Mouse (Mus musculus) megakaryocyte, embryonic 14.5 days (primary cell): ENCODE measurements around the gene Cyp2d9. TPM values are rescaled to one million over a fixed set of nuclear protein-coding genes. Genes with fewer than 3 reads are reported as not detected.
"Not testable (repeated sequence)": the region's sequence is repeated elsewhere in the genome, so short reads cannot be mapped to it uniquely, and the experiment has no call there.

Experiments used
- H3K27me3 ChIP-seq: replicated peaks from 2 replicates; pipeline ENCODE3; 2012; ENCODE audit warnings: inconsistent platforms
- H3K36me3 ChIP-seq: replicated peaks from 2 replicates; pipeline ENCODE3; 2012; ENCODE audit warnings: low read length, inconsistent platforms, mixed read lengths
- H3K4me1 ChIP-seq: 2 replicates; pipeline ENCODE4 v1.6.1; 2012; ENCODE audit warnings: inconsistent platforms
- H3K4me3 ChIP-seq: replicated peaks from 2 replicates; pipeline ENCODE3; 2012; ENCODE audit warnings: moderate library complexity, mild to moderate bottlenecking, inconsistent platforms
- H3K9me3 ChIP-seq: 2 replicates; pipeline ENCODE4 v1.6.1; 2012; ENCODE audit warnings: inconsistent platforms
- FLI1 ChIP-seq: IDR thresholded peaks from 2 replicates; pipeline ENCODE4 v1.6.1; 2012; ENCODE audit warnings: low read length, inconsistent platforms, mixed read lengths
- GATA1 ChIP-seq: IDR thresholded peaks from 3 replicates; pipeline ENCODE4 v1.6.1; 2012; ENCODE audit warnings: mixed read lengths, low read length, inconsistent platforms, borderline replicate concordance
- polyA plus RNA-seq: library from polyadenylated mRNA; stranded (reverse); fragments of >175 nt; gene quantifications from 2 replicates; pipeline ENCODE4 v1.2.3, GENCODE M21; 2012; ENCODE audit warnings: low replicate concordance; ENCODE audit not compliant: insufficient read depth

Gene Cyp2d9
- polyA plus RNA-seq, 1 experiment = not detected

DNA sequence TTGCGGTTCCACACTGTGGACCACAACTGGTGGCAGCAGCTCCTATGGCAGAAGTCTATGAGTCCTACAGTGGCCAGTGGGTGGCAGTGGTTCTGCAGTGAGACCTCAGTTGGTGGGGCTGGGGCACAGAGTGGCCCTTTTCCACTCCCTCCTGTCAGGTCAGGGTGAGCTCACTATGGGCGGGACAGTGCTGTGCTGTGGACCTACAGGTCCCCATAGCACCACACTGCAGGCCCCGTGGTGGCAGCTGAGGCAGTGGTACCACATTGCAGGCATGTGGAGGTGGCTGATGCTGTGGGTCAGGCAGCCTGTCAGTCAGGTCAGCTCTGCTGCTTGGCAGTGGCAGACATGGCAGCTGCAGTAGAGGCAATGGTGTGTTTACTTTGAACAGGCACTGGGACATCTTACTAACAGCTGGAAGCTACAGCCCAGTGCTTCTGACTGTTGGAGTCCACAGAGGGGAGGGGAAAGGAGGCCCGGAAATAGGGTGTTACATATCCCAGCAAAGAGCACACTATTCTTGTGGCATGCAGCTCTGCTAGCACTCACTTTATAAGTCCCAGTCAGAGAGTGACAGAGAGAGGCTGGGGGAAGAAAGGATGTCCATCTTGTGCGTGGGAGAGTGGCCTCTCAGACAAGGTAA, 4.9 kb downstream of the Cyp2d9 start:
- no peaks in the 10 kb centered on the region for H3K36me3 ChIP-seq
- H3K4me1 ChIP-seq = no peaks in the 10 kb centered on the region; the same call in 1 of the 2 replicates
- peaks cover 5% of the 10 kb centered on the region for H3K27me3 ChIP-seq
- H3K9me3 ChIP-seq = peaks cover 13% of the 10 kb centered on the region
- TF ChIP-seq FLI1 = no peak
- no peak for TF ChIP-seq GATA1
- H3K4me3 ChIP-seq = peak overlapping the region; percentile 69

GRCm38 (mm10) chr15:82443658-82444057, 10.4 kb downstream of the Cyp2d9 start:
- Histone ChIP-seq H3K36me3 (no peaks in the 10 kb centered on the region), H3K4me3 (no peak overlapping the region), H3K27me3 (peaks cover 2% of the 10 kb centered on the region), H3K9me3 (no peaks in the 10 kb centered on the region), H3K4me1 (no peaks in the 10 kb centered on the region)
- TF ChIP-seq FLI1 (no peak), GATA1 (no peak)

- H3K9me3 ChIP-seq = no peaks in the 10 kb centered on the region
- H3K4me1 ChIP-seq = no peaks in the 10 kb centered on the region
- no peaks in the 10 kb centered on the region for H3K36me3 ChIP-seq
- no peak overlapping the region for H3K4me3 ChIP-seq
- peaks cover 2% of the 10 kb centered on the region for H3K27me3 ChIP-seq
- TF ChIP-seq GATA1 = no peak
- TF ChIP-seq FLI1 = no peak
Observed at GRCm38 (mm10) chr15:82445196-82445595, 12.0 kb downstream of the Cyp2d9 start.

- not testable (repeated sequence) for H3K27me3 ChIP-seq, H3K4me3 ChIP-seq, H3K9me3 ChIP-seq, H3K4me1 ChIP-seq, H3K36me3 ChIP-seq
Observed at GRCm38 (mm10) chr15:82450045-82450444, 16.8 kb downstream of the Cyp2d9 start.

DNA sequence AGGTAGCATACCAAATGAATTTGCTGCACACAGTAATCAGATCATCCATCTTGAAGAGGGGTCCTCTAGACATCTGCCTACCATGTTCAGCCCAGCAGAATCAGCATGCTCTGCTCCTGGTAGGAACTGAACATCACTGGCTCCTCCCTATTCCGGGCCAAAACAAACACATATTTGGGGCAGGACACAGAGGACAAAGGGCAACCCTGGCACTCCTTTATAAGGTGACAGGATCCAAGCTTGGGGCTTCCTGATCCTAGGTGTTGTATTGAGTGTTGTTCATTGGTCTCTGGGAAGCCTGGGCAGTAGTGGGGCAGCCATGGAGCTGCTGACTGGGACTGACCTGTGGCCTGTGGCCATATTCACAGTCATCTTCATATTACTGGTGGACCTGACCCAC, 18.9 kb downstream of the Cyp2d9 start:
- H3K27me3 ChIP-seq, H3K4me1 ChIP-seq, H3K9me3 ChIP-seq, H3K4me3 ChIP-seq, H3K36me3 ChIP-seq: not testable (repeated sequence)

DNA sequence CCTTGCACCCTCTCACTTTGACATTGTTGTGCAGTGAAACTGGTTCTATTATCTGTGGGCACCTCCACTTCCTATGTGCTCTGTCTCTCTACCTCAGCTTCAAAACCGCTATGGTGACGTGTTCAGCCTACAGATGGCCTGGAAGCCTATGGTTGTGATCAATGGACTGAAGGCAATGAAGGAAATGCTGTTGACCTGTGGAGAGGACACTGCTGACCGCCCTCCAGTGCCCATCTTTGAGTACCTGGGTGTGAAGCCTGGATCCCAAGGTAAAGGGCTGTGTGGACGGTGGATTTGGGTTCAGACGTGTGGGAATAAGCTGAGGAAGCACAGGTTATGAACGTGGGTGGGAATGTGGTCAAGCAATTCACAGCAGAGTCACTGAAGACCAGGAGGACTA, 20.3 kb downstream of the Cyp2d9 start:
- H3K36me3 ChIP-seq, H3K4me3 ChIP-seq, H3K27me3 ChIP-seq, H3K4me1 ChIP-seq, H3K9me3 ChIP-seq: not testable (repeated sequence)

DNA sequence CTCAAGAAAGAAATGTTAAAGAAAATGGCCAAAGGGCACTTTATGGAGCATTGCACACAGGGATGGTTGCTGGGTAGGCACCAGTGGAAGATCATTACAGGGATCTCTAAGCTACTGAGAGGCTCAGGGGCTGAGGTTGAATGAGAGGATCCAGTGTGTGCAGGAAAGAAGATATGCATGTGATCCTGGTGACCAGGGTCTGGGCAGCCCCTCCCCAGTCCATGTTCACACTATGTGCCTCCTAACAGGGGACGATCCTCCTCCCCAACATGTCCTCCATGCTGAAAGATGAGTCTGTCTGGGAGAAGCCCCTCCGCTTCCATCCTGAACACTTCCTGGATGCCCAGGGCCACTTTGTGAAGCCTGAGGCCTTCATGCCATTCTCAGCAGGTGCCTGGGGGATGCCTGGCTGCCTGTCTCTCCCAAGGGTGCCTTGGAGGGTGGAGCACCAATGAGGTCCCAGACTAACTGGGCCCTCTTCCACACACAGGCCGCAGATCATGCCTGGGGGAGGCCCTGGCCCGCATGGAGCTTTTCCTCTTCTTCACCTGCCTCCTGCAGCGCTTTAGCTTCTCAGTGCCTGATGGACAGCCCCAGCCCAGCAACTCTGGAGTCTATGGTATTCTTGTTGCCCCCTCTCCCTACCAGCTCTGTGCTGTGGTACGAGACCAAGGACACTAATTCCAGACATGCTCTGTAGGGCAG, 23.0 kb downstream of the Cyp2d9 start:
- not testable (repeated sequence) for H3K4me1 ChIP-seq, H3K36me3 ChIP-seq, H3K4me3 ChIP-seq, H3K27me3 ChIP-seq, H3K9me3 ChIP-seq

DNA sequence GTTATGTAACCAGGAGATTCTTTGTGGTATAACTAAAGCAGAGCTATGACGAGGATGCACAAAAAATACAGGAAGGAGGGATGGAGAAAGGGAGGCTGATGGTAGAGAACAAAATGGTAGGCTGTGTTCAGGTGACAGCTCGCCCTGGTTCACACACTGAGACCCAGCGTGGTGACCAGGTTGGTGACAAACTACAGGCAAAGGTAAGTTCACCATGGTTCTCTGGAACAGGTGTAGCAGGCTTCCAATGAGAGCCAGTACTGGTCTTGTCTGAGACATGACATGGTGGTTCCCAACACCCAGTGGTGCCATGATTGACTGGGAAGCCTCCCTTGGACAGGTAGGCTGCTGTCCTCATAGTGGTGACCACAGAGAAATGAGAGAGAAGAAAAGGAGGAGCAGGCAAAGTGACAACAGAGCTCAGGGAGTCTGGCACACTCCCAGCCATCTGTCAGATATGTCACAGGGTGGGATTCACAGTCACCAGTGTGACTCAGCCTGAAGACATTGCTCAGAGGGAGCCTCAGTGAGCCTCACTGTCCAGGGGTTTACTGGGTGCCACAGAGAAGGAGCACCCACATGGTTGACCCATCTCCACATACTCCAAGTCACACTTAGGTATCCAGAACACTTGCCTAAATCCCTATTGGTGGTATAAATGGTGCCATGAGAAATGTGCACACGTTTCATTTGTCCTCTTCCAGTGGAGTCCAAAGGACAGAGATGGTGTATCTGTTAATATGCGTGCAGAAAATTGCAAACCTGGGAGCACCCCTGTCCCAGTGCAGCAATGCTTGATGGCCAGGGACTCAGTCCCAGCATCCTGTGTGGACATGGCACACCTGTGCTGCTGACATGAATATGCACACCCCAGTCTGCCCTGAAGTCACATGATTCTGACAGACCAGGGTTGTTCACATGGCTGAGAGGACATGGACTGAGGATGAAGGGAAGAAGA, 24.1 kb downstream of the Cyp2d9 start:
- Histone ChIP-seq H3K36me3 (no peaks in the 10 kb centered on the region), H3K9me3 (no peaks in the 10 kb centered on the region), H3K27me3 (peaks cover 2% of the 10 kb centered on the region), H3K4me3 (no peak overlapping the region), H3K4me1 (no peaks in the 10 kb centered on the region)
- no peak for TF ChIP-seq FLI1
- TF ChIP-seq GATA1 = no peak

DNA sequence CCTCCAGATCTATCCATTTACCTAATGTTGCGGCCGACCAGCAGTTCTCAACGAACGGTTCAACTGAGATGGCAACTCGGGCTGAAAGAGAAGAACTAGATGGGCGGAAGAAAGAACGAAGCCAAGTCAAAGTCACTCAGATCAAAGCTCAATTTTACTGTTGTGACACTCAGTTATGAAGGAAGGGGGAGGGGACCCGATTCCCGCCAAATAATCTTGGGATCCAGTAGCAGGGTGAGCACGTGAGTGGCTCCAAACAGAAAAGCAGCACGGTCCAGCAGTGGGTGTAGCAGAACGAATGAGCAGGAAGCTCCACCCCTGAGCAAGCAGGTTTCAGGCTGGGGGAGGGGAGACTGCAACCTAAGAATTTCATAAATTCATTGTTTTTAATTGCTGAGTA, 26.0 kb downstream of the Cyp2d9 start:
- H3K4me1 ChIP-seq, H3K9me3 ChIP-seq, H3K4me3 ChIP-seq, H3K36me3 ChIP-seq, H3K27me3 ChIP-seq: not testable (repeated sequence)

GRCm38 (mm10) chr15:82464701-82465100, 31.5 kb downstream of the Cyp2d9 start:
- H3K4me1 ChIP-seq = no peaks in the 10 kb centered on the region
- H3K9me3 ChIP-seq = no peaks in the 10 kb centered on the region
- no peak overlapping the region for H3K4me3 ChIP-seq
- peaks cover 4% of the 10 kb centered on the region for H3K27me3 ChIP-seq
- TF ChIP-seq FLI1 = no peak
- no peak for TF ChIP-seq GATA1
- H3K36me3 ChIP-seq = no peaks in the 10 kb centered on the region

- H3K4me1 ChIP-seq, H3K9me3 ChIP-seq, H3K36me3 ChIP-seq, H3K27me3 ChIP-seq, H3K4me3 ChIP-seq: not testable (repeated sequence)
Observed at GRCm38 (mm10) chr15:82494273-82494672, 61.0 kb downstream of the Cyp2d9 start.

Other genes with a start within 250 kb of the Cyp2d9 start
- 0.89 TPM in 1 of 2 replicates, not detected in the other for gene Shisa8, start 220.6 kb upstream of the Cyp2d9 start, polyA plus RNA-seq
- not detected in 2 replicates for gene Tnfrsf13c, start 209.1 kb upstream of the Cyp2d9 start, polyA plus RNA-seq
- gene Cenpm, start 188.7 kb upstream of the Cyp2d9 start, polyA plus RNA-seq = 9.2 and 32.0 TPM in 2 replicates
- gene 1500009C09Rik, start 181.0 kb upstream of the Cyp2d9 start, polyA plus RNA-seq = 0.06 TPM in 1 of 2 replicates, not detected in the other
- gene Sept3, start 158.5 kb upstream of the Cyp2d9 start, polyA plus RNA-seq = 0.62 TPM in 1 of 2 replicates, not detected in the other
- not detected in 2 replicates for gene Wbp2nl, start 134.5 kb upstream of the Cyp2d9 start, polyA plus RNA-seq
- 280 and 641 TPM in 2 replicates for gene Naga, start 94.5 kb upstream of the Cyp2d9 start, polyA plus RNA-seq
- gene Pheta2, start 94.5 kb upstream of the Cyp2d9 start, polyA plus RNA-seq = 1.2 and 5.5 TPM in 2 replicates
- gene Smdt1, start 94.5 kb upstream of the Cyp2d9 start, polyA plus RNA-seq = 118 and 198 TPM in 2 replicates
- gene Ndufa6, start 79.1 kb upstream of the Cyp2d9 start, polyA plus RNA-seq = 274 and 631 TPM in 2 replicates
- gene Cyp2d22, start 53.2 kb upstream of the Cyp2d9 start, polyA plus RNA-seq = 0.13 TPM in 1 of 2 replicates, not detected in the other
- not detected in 2 replicates for gene Cyp2d11, start 39.4 kb upstream of the Cyp2d9 start, polyA plus RNA-seq
- not detected in 2 replicates for gene Cyp2d10, start 26.2 kb upstream of the Cyp2d9 start, polyA plus RNA-seq
- gene Cyp2d12, start 121.6 kb downstream of the Cyp2d9 start, polyA plus RNA-seq = not detected in 2 replicates
- not detected in 2 replicates for gene Cyp2d34, start 187.5 kb downstream of the Cyp2d9 start, polyA plus RNA-seq